Mouse (Mus musculus) 416B (cell line): ENCODE measurements around the gene Tbl2.

ENCODE experiments used
- DNase-seq: peaks from one replicate; pipeline ENCODE4 v3.0.0; 2011; ENCODE audit warnings: low read depth

Tbl2 gene

DNA sequence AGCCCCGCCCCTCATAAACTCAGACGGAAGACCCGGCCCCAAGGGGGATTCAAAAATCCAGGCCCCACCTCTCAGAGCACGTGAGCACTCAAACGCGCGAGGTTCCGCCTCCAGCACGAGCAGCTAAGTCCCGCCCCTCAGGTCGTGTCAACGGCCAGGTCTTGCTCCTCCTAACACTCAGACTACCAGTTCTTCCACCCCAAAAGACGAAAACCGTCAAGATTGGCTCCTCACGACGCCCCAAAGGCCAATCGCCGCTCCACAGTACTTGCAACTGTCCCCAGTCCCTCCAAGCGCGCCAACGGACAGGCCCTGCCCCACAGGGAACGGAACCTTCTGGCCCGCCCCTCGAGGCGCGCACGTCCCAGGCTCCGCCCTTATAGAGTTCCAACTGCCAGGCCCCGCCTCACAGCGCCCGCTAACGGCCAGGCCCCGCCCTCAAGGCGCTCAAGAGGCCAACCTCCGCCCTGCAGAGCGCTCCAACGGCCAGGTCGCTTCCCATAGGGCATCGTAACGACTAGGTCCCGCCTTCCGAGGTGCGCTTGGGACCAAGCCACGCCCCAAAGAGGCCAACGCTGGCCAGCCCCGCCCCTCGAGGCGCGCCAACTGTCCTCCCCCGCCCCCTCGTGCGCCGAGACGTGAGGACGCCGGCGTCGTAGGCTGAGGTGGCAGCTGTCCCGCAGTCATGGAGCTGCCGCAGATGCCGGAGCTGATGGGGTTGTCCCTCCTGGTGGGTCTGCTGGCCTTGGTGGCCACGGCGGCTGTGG lies at the start of gene Tbl2:
Tbl2 (plus strand) TSS at position 605 of the 767 bp plus-strand sequence.
- DNase-seq, result peak; percentile 100

DNA sequence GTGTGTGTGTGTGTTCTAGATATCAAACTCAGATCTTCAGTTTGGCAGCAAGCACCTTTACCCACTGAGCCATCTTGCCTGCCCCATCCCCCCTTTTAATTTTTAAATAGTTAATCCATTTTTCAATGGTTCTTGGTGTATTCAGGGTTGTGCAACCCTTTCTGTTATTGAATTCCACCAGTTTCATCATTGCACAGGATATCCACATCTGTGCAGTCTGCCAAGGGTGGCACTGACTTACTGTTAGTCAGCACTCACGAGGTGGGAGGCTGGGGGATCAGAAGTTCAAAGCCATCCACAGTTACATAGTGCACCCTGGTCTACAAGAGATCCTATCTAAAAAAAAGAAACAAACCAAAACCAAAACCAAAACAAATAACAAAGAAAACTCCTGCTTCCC lies 48.5 kb upstream of the Tbl2 start:
- DNase-seq, result peak; percentile 67

DNA sequence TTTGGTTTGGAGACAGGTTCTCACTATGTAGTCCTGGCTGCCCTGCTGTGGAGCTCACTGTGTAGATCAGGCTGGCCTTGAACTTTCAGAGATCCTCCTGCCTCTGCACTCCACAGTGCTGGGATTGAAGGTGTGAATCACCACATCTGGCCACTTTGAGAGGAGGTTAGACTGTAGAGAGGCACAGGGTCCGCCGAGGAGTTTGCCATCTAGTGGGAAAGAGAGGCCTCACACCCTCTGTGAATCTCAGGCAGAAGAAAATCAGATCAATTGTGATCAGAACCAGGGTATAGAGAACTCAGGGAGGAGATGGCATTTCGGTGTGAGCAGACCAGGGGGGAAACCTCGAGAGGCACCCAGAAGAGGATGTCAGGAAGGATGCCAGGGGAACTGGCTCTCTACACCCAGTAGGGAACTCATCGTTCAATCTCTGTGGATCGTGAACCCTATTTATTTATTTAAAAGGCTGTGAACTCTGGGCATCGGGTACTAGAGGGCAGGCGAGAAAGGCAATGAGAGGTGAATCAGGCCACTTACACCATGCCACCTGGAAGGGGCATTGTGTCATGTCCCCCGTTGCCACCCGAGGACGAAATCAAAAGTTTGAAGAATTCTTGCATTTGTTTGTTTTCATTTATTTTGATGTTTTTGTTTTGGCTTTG lies 45.3 kb upstream of the Tbl2 start:
- DNase-seq, result peak; percentile 46

DNA sequence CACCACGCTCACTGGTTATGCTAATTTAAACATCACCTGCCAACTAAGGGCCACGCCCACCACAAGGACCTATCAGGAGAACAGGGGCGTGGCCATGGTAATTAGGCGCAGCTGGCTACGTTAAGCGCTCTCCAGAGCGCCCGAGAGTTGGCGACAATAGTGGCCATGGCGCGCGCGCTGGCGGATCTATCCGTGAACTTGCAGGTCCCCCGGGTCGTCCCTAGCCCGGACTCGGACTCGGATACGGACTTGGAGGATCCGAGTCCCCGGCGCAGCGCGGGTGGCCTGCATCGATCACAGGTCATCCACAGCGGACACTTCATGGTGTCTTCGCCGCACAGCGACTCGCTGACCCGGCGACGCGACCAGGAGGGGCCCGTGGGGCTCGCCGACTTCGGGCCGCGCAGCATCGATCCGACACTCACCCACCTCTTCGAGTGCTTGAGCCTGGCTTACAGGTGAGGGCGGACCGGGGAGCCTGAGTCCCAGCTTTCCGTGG lies 42.6 kb upstream of the Tbl2 start:
- no peak for DNase-seq

DNA sequence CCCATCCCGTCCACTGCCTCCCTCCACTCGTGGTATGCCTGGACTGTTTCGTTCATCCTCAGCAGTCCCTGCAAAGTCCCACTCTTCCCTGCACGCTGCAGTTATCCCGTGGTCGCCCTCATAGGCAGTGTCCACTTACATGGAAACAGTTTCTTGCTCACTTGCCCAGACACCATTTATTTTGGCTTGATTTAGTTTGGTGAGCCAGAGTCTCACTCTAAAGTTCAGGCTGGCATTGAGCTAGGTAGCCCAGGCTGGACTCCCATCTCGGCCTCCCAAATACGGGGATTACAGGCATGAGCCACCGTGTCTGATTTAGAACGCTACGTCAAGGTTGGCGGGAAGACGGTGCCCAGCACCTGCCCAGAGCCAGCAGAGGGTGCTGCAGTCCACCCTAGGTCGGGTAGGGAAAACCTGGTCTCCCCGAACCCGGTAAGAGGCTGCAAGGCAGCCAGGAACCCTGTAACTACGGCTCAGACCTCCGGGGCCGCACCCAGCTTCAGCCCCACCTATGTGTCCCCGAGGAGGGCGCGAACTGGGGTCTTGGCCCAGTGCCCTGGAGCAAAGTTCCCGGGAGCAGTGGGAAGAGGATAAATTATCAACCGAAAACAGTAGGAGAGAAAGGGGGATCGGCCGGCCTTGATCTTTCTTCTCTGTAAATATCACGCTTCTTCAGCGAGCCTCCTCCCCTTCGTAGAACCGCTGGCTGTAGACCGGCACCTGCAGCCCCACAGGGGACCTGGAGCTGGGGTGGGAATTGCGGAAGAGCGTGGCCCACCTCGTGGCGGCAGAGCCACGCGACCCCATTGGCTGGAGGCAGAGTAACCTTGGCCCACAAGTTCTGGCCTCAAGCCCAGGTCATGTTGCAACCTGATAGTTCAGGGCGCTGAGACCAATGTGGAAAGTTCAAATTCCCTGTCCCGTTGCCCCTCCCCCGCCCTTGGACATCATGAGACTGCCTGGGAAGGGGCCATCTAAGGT lies 41.6 kb upstream of the Tbl2 start:
- DNase-seq, result no peak

DNA sequence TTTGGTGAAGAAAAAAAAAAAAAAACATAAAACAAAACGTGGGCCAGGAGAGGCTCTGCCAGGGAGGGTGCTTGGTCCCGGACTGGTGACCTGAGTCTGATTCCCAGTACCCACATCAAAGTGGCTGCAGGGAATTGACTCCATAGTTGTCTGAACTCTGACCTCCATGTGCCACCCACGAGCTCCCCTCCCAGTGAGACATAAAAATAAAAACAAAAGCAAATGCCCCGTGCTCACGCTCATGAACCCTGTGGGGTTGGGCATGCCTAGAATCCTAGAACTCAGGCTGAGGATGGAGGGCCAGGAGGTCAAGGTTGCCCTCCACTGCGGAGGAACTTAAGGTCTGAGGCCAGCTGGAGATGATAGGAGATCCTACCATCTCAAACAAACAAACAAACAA lies 40.4 kb upstream of the Tbl2 start:
- DNase-seq, result no peak

DNA sequence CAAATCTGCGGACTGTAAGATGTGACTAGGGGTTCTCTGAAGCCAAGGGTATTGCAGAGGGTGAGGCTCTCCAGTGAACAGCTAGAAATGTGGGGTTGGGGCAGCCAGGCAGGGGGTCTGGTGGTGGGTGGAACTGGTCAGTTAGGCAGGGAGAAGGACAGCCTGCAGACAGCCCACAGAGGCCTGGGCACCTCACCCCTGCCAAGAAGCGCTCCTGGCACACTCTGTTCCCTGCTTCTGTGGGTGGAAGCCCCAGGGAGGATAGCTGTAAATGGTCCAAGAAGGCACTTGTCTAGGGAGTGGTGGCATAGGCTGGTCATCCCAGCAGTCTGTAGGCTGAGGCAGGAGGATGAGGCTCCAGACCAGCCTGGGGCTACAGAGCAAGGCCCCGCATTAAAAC lies 40.0 kb upstream of the Tbl2 start:
- no peak for DNase-seq

DNA sequence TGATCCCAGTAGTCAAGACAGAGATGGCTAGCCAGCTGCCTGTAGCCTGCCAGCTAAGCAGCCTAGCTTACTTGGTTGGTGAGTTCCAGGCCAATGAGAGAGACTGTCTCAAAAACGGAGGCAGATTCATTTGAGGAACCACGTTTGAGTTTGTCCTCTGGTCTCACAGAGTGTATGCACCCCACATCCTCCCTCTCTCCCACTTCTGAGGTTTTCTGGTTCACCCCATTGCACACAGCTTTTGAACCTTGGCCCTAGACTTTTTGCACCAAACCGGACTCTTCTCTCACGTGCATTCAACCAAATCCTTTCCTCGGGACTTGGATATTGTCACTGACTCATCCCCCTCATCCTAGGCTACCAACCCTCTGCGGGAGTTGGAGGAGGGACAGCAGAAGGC lies 39.5 kb upstream of the Tbl2 start:
- DNase-seq, result peak; percentile 21

DNA sequence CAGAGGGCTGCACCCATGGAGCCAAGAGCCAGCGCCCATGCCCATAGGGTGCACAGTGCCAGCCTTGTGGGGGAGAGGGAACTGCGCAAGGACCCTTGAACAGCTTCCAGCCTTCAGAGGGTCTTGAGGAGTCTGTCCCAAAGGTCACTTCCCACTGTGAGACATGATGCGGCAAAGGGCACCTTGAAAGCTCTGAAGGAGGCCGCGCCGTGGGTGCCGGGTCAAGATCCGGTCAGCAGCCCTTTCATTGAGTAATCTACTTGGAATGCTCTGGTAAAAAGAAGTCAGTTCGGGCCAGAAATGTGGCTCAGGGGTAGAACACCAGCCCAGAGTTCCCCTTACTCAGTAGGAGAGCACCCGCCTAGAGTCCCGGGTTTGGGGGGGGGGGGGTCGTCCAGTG lies 35.7 kb upstream of the Tbl2 start:
- DNase-seq, result no peak

DNA sequence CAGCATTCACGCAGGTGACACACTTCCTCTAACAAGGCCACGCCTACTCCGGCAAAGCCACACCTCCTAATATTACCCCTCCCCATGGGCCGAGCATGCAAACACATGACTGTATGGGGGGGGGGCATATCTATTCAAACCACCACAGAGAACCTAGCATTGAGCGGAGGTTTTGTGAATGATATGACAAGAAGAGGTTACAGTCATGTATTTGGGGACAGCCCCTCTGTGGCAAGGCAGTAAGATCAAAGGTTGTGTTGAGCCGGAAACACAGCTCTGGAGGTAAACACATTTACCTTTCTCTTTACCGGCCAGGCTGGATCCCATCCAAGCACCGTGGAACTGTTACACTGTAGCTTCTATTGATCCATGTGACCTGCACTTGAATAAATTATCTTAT lies 34.2 kb upstream of the Tbl2 start:
- peak; percentile 13 for DNase-seq

DNA sequence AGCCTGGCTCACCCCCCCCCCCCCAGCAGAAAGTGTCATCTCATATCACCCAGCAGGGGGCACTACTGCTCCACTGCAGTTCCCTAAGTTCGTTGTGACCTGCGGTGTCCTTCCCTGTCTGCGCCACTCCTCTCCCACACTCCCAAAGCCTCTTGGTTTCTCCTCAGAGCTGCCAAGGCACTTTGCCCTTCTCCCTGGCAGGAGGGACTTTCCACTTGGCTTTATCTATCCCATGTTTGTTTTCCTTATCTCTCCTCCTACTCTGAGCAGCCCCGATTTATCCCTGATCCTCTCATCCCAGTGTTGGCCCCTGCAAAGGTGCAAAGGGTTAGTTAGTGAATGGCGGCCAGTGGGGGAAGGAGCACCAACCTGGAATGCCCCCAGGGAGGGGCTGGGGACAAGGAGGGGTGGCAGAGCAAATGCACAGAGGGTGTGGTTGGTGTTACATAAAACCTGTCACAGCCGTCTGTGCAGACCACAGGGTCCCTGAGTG lies 30.8 kb upstream of the Tbl2 start:
- DNase-seq, result peak; percentile 78

DNA sequence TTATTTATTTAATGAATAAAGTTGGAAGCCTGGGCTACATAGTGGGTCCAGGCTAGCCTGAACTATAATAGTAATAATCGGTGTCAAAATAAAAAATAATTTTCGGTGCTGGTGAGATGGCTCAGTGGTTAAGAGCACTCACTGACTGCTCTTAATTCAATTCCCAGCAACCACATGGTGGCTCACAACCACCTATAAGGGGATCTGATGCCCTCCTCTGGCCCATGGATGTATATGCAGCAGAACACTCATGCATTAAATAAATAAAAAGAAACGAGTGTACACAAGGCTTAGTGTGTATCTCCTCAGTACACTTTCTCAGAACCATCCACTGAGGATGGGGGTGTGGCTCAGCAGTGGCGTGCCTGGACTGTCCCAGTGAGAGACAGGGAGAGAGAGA lies 28.7 kb upstream of the Tbl2 start:
- peak; percentile 42 for DNase-seq

DNA sequence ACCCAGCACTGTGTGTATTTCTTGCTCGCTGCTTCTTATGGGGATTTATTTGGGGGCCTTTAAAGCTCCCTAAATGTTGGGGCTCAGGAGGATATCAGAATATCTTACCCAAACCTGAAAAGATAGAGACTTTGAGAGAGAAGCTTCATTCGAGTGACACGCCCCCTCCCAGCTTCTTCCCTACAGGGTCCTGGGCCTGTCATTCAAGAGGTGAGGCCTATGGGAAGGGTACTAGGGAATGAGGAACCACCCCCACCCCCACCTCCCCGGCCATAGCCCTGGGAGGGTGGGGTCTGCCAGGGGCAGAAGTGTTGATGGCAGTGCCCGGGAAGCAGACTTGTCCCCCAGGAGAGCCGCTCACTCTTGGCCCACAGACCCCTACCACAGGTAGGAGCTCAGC lies 23.3 kb upstream of the Tbl2 start:
- DNase-seq, result no peak

DNA sequence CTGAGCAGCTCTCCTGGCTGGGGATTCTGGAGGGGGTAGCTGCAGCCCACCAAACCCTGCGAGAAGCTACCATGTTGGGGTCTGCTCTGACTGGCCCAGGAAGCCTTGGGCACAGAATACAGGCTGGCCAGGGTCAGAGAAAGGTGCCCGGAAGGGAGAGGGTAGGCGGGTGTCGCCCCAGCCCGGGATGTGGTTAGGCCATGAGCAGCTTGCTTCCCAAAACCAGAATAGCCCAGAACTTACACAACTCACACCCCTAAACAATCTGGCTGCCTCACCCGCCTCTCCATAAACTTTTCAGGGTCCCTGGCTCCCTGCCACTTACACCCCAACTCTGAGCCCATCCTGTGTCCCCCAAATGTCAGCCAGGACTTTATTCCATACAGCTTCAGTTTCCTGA lies 21.8 kb upstream of the Tbl2 start:
- no peak for DNase-seq

DNA sequence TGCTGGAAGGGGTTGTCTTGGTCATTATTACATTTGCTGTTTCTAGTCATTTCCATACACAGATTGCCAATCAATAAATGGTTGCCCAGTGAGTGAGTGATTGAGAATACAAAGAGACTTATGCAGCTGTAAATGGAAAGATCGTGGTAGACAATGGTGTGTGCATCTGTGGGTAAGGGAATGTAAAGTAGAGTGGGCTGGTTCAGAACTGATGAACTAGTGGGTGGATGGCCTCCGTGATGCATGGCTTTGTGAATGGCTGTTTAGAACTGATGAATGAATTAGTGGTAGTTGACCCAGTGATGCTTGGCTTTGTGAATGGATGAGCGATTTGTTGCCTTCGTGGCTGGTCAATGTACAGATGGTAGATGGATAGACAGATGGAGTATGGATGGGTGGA lies 19.7 kb upstream of the Tbl2 start:
- DNase-seq, result no peak

DNA sequence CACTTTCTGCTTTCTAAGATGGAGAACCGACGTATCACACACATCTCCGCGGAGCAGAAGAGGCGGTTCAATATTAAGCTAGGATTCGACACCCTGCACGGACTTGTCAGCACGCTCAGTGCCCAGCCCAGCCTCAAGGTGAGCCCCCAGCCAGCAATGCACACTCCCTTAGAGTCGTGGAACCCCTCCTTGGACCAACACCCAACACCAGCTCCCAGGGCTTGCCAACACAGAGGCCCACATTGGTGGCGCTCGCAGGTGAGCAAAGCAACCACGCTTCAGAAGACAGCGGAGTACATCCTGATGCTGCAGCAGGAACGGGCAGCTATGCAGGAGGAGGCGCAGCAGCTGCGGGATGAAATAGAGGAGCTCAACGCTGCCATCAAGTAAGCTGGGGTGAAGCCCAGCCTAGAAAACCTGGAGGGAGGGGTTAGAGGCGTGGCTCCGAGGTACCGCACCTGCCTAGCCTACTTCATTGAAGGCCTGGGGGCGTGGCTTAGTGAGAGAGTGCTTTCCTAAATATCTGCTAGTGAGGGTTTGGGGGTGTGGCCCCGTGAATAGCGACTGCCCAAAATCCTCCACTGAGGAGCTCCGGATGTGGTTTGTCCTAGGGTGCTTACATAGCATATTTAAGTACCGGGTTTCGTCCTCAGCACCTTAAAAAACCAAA lies 15.6 kb upstream of the Tbl2 start:
- no peak for DNase-seq

DNA sequence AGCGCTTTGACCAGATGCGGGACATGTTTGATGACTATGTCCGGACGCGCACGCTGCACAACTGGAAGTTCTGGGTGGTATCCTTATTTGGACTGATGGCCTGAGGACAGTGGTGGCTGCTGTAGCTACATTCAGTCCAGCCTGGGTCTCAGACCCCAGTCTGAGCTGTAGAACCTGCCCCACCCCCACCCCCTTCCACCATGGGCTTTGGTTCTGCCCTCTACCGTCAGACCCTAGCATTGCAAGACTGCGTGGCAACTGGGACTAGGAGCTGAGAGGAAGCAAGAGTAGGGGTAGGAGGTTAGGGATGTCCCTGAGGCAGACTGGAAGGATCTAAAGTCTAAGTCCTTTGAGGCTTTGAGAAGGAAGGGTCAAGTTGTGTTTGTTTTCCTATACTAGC lies 14.9 kb upstream of the Tbl2 start:
- no peak for DNase-seq

DNA sequence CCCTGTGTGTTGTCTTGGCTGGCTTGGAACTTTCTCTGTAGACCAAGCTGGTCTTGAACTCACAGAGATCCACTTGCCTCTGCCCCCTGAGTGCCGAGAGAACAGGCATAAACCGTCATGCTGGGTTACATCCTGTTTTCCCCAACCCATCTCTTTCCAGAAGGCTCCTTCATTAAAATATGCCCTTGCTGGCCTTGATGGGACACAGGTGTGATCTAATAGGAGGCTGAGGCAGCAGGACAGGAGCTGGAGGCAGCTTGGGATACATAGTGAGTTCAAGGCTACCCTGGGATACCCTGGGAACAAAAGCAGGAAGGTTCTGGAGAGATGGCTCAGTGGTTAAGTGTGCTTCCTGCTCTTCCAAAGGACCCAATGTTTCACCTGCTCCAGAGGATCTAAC lies 9.6 kb upstream of the Tbl2 start:
- no peak for DNase-seq

DNA sequence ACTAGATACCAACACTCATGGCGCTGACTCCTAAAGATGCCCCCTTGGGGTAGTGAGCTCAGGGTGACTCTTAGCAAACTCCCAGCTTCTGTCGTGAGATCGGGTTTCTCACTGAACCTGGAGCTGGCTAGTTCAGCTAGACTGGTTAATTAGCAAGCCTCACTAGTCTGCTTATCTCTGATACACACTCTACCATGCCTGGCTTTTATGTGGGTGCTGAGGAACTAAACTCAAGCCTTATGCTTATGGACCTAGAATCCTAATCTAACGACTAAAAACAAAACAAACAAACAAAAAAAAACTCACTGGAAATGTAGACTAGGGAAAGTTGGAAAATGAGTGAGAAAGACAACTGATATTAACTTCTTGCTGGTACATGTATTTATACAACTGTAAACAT lies 5.0 kb upstream of the Tbl2 start:
- DNase-seq, result no peak

DNA sequence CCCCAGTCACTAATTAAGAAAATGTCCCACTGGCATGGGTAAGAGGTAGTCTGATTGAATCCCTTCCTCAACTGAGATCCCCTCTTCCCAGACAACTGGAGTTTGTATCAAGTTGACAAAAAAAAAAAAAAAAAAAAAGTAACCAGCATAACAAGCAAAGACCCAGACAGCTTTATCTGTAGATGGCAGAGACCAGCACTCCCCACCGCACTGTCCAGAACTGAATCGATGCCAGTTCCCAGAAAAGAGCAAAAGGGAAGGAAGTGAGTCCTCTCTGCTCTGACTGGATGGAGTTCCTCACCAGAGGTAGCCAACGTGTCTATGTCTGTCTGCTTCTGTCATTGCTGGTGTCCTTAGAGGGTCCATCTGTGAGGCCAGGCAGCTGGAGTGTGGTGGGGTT lies 3.9 kb upstream of the Tbl2 start:
- DNase-seq, result peak; percentile 36

DNA sequence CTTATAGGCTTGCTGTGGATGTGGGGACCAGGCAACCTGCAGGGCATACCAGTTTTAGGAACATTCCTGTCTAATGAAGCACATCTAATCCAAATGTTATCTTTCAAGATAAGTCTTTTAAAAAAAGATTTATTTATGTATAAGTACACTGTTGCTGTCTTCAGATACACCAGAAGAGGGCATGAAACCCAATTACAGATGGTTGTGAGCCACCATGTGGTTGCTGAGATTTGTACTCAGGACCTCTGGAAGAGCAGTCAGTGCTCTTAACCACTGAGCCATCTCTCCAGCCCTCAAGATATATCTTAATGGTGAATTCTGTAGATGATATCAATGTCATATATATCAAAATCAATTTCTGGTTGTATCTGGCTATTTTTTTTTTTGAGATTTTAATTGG lies 3.5 kb upstream of the Tbl2 start:
- peak; percentile 39 for DNase-seq

DNA sequence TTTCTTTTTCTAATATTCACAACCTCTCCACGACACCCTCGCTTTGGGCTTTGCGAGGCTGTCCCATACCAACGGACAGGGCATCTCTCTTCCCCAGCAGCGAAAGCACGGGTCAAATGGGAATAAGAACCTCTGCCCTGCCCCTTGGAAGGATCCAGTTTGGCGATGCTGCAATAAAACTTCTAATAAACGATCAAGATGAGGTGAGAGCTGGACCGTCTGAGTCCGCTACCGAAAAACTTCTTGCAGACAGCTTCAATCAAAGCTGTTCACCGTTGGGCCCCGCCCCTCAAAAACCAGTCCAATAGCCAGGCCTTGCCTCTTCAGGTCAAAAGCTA lies 773 bp upstream of the Tbl2 start:
- no peak for DNase-seq
